Mouse (Mus musculus) kidney, adult 2 months (tissue): ENCODE results near the gene Ccn2. TPM values are rescaled to one million over a fixed set of nuclear protein-coding genes. Genes with fewer than 3 reads are reported as not detected.
A peak's percentile ranks its signal among the peaks of the same experiment; 100 is the strongest.

Source experiments
- DNase-seq: peaks from one replicate; pipeline ENCODE4 v3.0.0; 2021
- H3K27ac ChIP-seq: fragments of 200-500 bp; 2 replicates; pipeline ENCODE4 v1.5.1; 2012; ENCODE audit warnings: low read depth, low read length, control low read depth, inconsistent platforms; ENCODE audit not compliant: insufficient read depth
- H3K27me3 ChIP-seq: fragments of 200-500 bp; replicated peaks from 2 replicates; pipeline ENCODE4 v1.6.1; 2012; ENCODE audit warnings: mild to moderate bottlenecking, moderate library complexity, low read length, inconsistent platforms; ENCODE audit not compliant: control insufficient read depth, insufficient read depth
- H3K36me3 ChIP-seq: fragments of 200-500 bp; 2 replicates; pipeline ENCODE4 v1.6.1; 2012; ENCODE audit warnings: mild to moderate bottlenecking, moderate library complexity, low read length, inconsistent platforms; ENCODE audit not compliant: control insufficient read depth, insufficient read depth
- H3K4me1 ChIP-seq: fragments of 200-500 bp; 2 replicates; pipeline ENCODE4 v1.6.1; 2011; ENCODE audit warnings: low read length; ENCODE audit not compliant: control insufficient read depth, insufficient read depth
- H3K4me3 ChIP-seq: fragments of 200-500 bp; 2 replicates; pipeline ENCODE4 v1.5.1; 2011; ENCODE audit warnings: mild to moderate bottlenecking, low read depth, low read length, control low read depth; ENCODE audit not compliant: insufficient read depth
- CTCF ChIP-seq: fragments of 200-500 bp; conservative IDR thresholded peaks from 2 replicates; pipeline ENCODE4 v1.5.1; 2011; ENCODE audit warnings: low read depth, mild to moderate bottlenecking, control low read depth, low read length, moderate library complexity, mixed read lengths; ENCODE audit not compliant: insufficient read depth, insufficient read length
- POLR2A ChIP-seq: fragments of 200-500 bp; IDR thresholded peaks from one replicate; pipeline ENCODE4 v1.6.1; 2011; ENCODE audit warnings: low read depth, low read length, control low read depth
- WGBS: fragments of 180-500 bp; shearing (Covaris S2); methylation state at CpG from one replicate; pipeline ENCODE4 v1.1.7; 2018; 5-methylcytosine and 5-hydroxymethylcytosine counted together
- polyA plus RNA-seq: library from polyadenylated mRNA; depleted of rRNA; stranded (reverse); fragments of >200 nt; gene quantifications from 2 replicates; pipeline ENCODE4 v1.2.3, GENCODE M21; 2012

The Ccn2 gene
- polyA plus RNA-seq, 1 experiment, result 115 TPM

GRCm38 (mm10) chr10:24592969-24593368 lies 2.3 kb upstream of the Ccn2 start:
- Histone ChIP-seq H3K36me3 (no peaks in the 10 kb centered on the region; the same call in 1 of the 2 replicates), H3K27me3 (no peaks in the 10 kb centered on the region), H3K4me1 (peaks cover 7% of the 10 kb centered on the region), H3K27ac (no peak overlapping the region), H3K4me3 (no peak overlapping the region)
- TF ChIP-seq CTCF (no peak), POLR2A (no peak)
- DNase-seq, result no peak
- WGBS, result 26% methylated on average over 7 of the region's 7 CpGs

- Histone ChIP-seq H3K36me3 (no peaks in the 10 kb centered on the region; the same call in 1 of the 2 replicates), H3K4me3 (no peak overlapping the region), H3K27ac (no peak overlapping the region), H3K27me3 (no peaks in the 10 kb centered on the region), H3K4me1 (peaks cover 7% of the 10 kb centered on the region)
- no peak for DNase-seq
- 79% methylated on average over 4 of the region's 4 CpGs for WGBS
- TF ChIP-seq POLR2A, result no peak
- TF ChIP-seq CTCF, result no peak
These were observed 1.7 kb upstream of the Ccn2 start for GRCm38 (mm10) chr10:24593556-24593955.

- no peak for TF ChIP-seq CTCF
- TF ChIP-seq POLR2A, result peak; percentile 36
- Histone ChIP-seq H3K27me3 (no peaks in the 10 kb centered on the region), H3K4me3 (peak overlapping the region; percentile 65), H3K4me1 (peaks cover 7% of the 10 kb centered on the region), H3K36me3 (no peaks in the 10 kb centered on the region; the same call in 1 of the 2 replicates), H3K27ac (peak overlapping the region; percentile 90)
- DNase-seq, result peak; percentile 66
- WGBS, result 21% methylated on average over 31 of the region's 31 CpGs
These were observed 994 bp downstream of the Ccn2 start for GRCm38 (mm10) chr10:24596003-24596868.

GRCm38 (mm10) chr10:24596869-24597339 lies 1.7 kb downstream of the Ccn2 start:
- H3K27ac ChIP-seq, result peak overlapping the region; percentile 90
- 50% methylated on average over 7 of the region's 7 CpGs for WGBS
- peaks cover 5% of the 10 kb centered on the region for H3K4me1 ChIP-seq
- TF ChIP-seq CTCF, result no peak
- no peaks in the 10 kb centered on the region for H3K27me3 ChIP-seq
- peak overlapping the region; percentile 65 for H3K4me3 ChIP-seq
- DNase-seq, result peak; percentile 49
- no peaks in the 10 kb centered on the region; the same call in 1 of the 2 replicates for H3K36me3 ChIP-seq

GRCm38 (mm10) chr10:24597789-24598188 lies 2.5 kb downstream of the Ccn2 start:
- 74% methylated on average over 4 of the region's 4 CpGs for WGBS
- Histone ChIP-seq H3K36me3 (no peaks in the 10 kb centered on the region; the same call in 1 of the 2 replicates), H3K27ac (peak overlapping the region; percentile 57; the same call in 1 of the 2 replicates), H3K4me3 (peak overlapping the region; percentile 47), H3K27me3 (no peaks in the 10 kb centered on the region), H3K4me1 (no peaks in the 10 kb centered on the region; the same call in none of the 2 replicates)
- TF ChIP-seq CTCF (no peak), POLR2A (no peak)
- no peak for DNase-seq

GRCm38 (mm10) chr10:24598693-24599092 lies 3.5 kb downstream of the Ccn2 start:
- no peak for DNase-seq
- Histone ChIP-seq H3K4me1 (no peaks in the 10 kb centered on the region; the same call in 1 of the 2 replicates), H3K27me3 (no peaks in the 10 kb centered on the region), H3K4me3 (no peak overlapping the region), H3K36me3 (no peaks in the 10 kb centered on the region; the same call in 1 of the 2 replicates), H3K27ac (no peak overlapping the region)
- 82% methylated on average over 6 of the region's 6 CpGs for WGBS
- no peak for TF ChIP-seq POLR2A

GRCm38 (mm10) chr10:24599802-24600201 lies 4.6 kb downstream of the Ccn2 start:
- Histone ChIP-seq H3K27ac (peak overlapping the region; percentile 60), H3K4me3 (no peak overlapping the region), H3K4me1 (no peaks in the 10 kb centered on the region; the same call in 1 of the 2 replicates), H3K36me3 (no peaks in the 10 kb centered on the region; the same call in 1 of the 2 replicates), H3K27me3 (no peaks in the 10 kb centered on the region)
- 80% methylated on average over 5 of the region's 5 CpGs for WGBS
- DNase-seq, result peak; percentile 41
- TF ChIP-seq POLR2A, result no peak
- TF ChIP-seq CTCF, result no peak
